Mouse (Mus musculus): Measurements from ENCODE around the gene Elk3.
"Not testable (repeated sequence)": the region's sequence is repeated elsewhere in the genome, so short reads cannot be mapped to it uniquely, and the experiment has no call there.

Elk3 gene

DNA sequence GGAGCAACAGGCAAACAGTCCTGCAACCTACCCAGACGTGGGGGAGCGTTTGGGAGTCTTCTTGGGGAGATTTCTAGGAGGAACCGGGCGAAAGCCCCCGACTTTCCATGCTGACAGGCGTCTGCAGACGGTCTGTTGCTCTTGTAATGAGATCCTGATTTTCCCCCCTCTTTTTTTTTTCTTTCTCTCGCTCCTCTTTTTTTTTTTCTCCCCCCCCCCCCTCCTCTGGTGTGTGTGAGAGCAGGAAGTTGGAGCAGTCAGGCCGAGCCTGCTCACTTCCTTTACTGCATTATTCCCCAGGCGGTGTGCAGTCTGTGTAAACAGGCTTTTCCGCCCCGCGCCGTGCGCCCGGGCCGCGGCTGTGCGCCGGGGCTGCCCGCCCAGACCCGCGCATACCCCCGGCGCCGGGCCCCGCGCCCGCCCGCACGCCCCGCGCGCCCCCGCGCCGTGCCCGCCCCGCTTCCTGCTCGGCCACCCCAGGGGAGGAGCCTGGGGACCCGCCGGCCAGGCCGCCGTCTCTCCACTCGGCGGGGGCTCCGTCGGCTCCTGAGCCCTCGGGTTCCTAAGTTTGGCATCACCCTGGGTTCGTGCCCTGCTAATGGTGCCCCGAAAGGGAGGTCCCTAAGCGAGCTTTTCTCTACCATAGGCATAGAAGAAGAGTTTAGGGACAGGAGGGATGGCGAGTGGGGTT lies at the start of gene Elk3:
TSS of gene Elk3 (minus strand) at position 415 of the 691 bp plus-strand sequence.
- peak; percentile 78 to 90 for DNase-seq

DNA sequence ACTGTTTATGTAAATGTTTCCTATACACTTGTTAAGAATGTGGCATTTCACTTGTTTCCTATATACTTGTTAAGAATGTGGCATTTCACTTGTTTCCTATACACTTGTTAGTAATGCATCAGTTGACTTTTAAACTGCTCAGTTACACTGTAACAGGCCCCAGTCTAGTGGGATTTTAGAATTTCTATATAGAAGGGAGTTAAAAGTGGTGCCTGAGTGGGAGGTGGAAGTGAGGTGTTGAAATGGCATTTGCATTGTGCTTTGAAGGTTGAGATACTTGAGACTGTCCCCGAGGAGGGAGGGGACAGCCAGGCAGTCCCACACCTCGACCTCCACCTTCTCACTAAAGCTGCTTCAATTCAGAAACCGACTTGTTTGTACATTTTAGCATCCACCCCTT lies 49.7 kb upstream of the Elk3 start:
- no peak for DNase-seq

DNA sequence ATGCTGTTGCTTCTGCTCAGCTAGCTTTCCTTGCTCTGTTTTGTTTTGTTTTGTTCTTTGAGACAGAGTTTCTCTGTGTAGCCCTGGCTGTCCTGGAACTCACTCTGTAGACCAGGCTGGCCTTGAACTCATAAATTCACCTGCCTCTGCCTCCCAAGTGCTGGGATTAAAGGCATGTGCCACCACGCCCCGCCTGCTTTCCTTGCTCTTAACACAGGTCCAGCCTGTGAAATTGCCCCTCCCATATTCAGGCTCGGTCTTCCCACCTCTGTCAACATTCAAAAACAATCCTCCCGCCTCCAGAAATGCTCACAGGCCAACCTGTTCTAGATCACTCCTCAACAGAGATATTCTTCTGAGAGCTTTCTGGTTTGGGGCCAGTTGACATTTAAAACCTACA lies 49.3 kb upstream of the Elk3 start:
- not testable (repeated sequence) for DNase-seq

DNA sequence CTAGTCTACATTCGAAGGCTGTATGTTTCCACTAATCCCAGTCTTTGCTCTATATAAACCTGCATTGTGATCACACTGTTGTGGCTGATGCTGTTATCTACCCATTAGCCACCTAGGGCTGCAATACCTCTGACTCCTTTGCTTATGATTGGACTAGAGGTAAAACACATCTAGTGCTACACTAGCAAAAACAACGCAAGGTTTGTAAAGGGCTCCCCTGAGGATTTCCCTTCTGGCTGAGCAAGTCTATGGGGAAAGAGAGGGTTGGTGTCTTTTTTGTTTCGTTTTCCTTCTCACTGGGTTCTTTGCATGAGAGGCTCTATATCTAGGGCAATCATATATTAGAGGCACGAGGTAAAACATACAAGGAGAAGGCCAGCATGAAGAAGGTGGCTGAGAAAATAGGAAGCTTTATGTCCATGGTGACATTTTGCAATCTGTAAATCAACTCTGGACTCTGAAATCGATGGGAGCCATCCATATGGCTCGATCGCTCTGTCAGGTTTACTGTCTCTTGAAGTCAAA lies 48.5 kb upstream of the Elk3 start:
- no peak for DNase-seq

DNA sequence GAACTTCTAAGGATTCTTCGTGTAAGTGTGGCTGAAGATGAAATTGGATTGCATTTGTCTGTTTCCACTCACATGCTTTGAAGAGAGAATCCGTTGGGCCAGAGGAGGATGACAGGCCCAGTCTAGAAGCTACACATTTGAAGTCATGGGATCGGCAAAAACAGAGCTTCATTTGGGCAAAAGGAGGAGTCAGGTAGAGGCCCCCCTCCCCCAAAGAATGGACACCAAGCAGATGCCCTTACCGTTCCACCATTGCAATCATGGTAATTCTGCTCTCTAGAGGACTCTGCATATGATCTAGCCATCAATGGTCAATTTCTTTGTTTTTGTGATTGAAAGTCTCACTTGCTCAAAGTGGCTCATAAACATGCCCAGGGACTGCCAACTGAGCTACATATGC lies 47.9 kb upstream of the Elk3 start:
- DNase-seq: no peak

DNA sequence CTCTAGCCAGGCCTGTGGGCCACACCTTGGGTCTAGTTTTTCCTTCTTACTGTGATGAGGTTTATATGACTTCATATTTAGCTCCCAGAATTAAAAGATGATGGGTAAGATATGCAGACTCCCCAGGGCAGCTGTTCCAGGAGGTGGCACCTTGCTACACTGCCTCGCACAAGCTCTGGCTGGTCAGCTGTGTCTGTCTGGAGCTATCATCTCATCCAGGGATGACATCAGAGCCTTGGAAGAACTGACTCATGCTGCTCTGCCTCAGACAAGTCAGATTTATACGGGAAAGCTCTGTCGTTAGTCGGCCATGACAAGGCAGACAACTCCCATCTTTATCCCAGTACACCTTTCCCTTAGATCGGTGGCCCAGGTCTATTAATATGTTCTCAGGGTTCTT lies 46.2 kb upstream of the Elk3 start:
- DNase-seq: no peak

DNA sequence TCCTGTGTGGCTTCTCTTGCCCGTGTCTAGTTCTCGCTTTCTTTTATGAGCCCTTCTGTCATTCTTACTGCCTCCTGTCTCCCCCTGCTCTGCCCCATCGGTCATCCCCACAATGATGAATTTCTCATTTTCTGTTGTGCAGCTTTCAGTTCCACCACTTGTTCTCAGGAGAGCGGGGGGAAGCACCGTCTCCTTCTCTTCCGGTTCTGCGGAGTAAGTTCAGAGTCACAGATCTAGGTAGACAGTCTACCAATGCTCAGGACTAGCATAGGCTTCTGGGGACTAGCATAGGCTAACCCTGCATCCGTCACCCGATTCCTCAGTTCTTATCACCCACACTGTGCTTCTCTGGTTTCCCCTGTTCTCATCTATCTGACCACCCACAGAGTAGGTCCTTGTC lies 45.2 kb upstream of the Elk3 start:
- no peak for DNase-seq

DNA sequence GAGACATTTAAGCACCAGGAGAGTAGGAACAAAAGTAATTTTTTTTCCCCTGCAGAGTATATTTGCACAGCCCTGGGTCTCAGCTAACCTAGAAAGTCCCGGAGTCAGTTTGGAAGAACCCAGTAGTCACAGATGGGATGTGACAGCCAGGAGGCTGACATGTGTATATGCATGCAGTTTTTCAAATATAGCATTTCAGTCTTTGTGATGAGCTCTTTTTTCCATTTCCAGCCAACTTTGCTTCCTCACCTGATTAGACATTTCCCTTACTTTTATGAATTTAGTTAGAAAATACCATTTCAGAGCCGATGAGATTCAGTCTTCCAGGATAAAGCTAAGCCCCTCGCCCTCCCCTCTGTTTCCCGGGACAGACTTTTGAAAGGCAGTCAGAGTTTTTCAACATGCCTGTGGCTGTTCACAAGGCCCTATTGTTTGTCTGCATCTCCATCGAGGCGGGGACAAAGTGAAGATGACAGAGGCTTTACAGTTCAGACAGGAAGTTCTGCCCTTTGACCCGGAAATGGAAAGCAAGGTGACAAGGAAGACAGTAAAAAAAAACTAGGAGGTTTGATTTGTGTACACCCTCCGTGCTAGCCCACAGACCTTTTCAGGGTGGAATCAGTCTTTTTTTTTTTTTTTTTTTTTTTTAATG lies 44.5 kb upstream of the Elk3 start:
- DNase-seq: no peak

DNA sequence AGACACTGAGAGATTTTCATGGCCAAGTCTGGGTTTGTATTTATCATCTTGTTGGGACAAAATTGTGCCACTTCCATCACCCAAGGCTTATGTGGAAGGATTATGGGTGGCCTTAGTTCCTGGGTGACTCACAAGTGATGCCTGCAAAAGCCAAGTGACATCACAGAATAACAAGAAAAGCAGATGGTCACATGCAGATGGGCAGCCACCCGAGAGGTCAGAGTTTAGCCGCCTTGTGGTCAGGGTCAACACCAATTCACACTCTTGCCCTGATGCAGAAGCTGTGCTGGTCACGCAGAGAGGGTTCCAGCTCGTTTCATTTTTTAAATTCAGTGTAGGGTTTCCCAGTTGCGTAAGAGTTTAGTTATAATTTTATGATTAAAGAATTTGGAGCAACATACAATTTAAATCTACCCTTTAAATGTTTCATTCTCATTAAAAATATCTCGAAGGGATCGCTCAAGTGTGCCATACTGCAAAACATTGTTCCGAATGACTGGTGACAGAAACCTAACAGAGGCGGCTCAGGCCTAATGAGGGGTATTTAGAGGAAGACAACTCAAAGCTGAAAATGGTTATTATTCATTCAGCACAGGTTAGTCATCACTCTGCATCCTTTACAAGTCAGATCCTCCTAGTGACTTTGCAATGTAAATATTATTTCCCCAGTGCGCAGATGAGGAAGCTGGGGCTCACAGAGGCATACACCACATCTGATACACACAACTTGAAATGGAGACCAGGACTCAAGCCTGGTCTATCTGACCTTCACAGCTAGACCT lies 42.8 kb upstream of the Elk3 start:
- DNase-seq: no peak

DNA sequence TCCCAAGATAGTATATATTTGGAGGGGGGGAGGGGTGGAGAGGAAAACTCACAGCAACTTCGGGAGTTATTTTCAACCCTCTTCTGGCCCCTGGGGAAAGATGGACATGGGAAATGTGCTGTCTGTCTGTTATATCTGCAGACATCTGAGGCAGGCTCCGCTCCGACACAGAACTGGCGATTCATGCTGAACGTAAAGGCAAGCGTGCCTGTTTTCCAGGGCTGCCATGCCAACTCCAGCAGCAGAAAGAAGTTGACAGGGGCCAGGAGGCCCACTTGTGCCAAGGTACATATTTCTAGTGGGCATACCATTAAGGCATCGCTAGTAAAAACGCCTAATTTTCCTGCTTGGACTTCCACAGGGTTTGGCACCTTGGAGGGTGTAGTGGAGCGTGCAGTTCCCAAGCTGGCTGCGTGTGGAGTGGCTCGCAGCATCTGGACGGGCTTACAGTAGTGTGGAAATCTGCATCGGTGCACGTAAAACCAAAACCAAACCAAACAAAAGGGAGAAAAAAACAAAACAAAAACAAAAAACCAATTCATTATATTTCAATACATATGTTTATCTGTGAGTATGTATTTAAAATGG lies 37.1 kb upstream of the Elk3 start:
- DNase-seq: no peak

DNA sequence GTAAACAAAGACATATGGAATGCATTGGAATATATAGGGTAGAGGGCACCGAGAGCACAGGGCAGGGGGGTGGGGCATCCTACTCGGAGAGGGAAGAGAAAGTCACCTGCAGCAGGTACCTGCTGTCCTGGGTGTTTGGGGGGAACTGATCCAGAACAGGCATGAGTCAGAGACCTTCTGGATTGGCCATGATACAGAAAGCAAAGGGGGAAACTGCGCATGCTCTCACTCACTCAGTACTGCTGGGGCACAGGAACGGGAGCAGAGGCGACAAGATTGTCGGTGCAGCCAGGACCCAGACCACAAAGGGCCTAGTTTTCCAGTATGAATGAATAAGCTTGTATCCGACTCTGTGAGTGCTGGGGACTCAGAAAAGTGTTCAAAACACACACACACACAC lies 36.5 kb upstream of the Elk3 start:
- no peak for DNase-seq

DNA sequence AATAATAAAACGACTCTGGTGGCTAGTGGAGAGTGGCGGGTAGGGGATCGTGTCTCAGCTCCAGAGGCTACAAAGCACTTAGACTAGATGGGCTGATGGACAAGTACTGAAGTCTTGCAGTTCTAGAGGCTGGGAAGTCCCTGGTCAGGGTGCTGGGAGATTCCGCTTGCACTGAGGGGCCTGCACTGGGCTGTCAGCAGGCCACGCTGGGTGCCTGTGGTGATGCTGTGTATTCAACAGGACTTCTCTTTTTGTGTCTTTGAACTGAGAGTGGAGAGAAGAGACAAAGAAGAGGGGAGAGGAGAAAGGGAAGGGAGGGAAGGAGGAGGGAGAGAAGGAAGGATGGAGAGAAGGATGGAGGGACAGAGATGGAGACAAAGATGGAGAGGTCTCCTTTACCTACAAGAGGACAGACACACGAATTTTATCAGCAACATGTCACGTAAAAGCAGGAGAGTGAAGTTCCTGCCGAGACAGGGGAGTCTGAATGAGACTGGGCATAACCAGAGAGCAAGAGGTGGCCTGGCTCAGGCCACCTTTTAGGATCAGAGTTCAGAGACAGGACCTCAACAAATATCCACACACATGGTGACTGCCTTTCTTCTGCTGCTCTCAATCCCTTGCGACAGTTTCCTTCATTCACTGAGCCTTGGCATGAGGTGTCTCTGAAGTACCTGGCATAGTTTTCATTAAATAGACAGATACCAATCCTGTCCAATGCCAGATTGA lies 35.4 kb upstream of the Elk3 start:
- no peak for DNase-seq

DNA sequence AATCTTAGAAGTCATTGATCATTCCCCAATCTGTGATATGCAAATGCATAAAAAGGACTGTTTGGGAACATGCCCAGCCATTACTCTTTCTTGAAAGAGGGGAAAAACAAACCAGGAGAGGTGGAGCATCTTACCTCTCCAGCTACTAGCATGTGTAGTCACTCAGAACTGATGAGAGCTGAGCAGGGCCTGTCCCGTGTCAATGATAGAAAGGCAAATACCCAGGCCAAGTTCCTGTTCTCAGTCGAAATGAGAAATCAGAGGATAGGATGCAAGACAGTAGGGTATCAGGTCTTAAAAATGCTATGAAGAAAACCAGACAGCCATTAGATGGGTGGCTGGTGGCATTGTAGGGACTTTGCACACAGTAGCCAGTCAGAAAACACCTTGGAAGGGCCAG lies 34.6 kb upstream of the Elk3 start:
- DNase-seq: no peak

DNA sequence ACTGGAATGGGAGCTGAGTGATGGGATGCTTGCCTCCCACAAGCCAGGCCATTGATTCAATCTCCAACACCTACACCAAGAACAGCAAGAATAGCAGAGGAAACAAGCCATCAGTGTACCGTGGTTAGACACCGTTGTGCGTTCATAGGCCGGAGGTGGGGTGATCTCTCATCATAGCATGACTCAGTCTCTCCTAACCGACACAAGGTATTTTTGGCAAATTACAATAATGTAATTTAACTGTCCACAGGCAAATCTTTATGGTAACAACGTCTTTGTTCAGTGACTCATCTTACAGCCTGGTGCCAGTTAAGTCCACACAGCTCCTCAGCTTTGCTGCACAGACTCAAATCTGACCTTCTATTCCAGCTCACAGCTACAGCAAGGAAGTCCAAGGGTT lies 32.5 kb upstream of the Elk3 start:
- DNase-seq: no peak

DNA sequence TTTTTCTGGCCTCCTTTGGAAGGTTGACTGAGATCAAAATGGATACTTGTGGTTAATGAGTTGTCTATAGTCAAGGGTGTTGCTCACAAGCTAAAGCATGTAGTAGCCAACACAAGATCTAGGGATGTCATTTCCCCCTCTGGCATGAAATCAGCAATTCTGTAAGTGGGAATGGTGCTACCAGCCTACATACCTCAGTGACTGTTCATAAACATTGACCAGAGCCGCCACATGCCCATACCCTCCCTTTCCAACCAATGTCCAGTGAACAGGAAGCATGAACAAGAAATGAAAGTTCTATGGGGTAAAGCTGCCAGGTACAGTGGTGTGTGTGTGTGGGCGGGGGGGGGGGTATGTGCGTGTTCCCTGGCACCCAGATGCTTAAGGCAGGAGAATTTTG lies 32.1 kb upstream of the Elk3 start:
- no peak for DNase-seq

DNA sequence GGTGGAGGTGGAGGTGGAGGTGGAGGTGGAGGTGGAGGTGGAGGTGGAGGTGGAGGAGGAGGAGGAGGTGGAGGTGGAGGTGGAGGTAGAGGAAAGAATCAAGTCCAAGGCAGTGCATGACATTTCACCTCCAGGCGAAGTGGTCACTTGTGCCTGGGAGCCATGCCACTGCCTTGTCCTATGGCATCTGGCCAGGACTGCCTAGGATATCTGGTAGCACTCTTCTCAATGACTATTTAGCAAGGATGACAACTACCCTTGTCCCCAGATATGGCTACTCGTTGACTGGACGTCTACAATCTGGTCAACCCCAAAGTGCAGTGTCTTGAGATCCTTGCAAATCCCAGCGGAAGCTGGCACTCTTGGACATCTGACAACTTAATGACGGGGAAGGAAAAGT lies 27.6 kb upstream of the Elk3 start:
- DNase-seq: no peak

DNA sequence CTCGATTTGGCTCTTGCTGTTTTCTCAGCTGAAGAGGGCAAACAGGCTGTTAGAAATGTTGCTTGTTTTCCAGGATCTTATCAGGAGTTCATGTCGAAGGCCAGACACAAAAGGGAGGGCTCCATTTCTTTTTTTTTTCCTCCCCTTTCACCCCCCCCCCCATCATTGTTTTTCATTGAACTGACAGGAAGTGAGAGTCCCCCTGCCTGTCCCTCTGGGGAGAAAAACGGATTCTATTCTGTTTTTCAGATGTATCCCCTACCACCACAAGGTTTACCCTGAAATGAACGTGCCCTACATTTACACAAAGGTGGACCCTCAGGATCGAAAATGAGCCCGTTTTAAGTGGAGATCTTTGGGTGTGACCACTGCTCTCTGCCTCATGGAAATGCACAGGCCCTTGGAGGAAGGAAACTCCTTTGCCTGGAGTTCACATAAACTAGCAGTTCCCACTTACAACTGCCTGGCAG lies 25.6 kb upstream of the Elk3 start:
- peak; percentile 26 to 29 for DNase-seq

DNA sequence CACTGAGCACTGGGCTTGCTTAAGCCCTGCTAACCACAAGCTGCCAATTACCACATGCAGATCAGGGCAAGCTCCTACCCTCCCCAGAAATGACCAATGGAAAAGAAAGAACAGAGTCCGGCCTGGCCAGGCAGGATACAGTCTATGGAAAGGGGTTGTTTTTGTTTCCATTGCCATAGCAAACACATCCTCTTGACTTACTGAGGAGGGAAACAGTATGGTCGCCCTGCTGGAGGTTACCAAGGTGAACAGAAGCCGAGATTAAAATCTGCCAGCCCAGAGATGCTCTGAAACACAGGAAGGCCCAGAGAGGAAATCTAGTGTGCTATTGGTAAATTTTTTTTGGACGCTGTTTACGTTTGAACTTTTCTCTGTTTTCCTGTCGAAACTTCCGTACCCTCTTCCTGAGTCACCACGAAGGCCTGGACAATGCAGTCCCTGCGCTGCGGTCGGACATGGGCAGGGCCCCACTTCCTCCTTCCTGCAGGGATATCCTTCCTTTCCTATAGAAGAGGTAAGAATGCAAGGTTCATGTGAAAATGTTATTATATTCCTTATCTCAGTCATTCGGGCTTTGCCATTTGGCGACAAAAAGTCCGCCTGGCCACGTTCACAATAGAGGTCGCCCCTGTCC lies 25.0 kb upstream of the Elk3 start:
- peak; percentile 80 to 91 for DNase-seq

DNA sequence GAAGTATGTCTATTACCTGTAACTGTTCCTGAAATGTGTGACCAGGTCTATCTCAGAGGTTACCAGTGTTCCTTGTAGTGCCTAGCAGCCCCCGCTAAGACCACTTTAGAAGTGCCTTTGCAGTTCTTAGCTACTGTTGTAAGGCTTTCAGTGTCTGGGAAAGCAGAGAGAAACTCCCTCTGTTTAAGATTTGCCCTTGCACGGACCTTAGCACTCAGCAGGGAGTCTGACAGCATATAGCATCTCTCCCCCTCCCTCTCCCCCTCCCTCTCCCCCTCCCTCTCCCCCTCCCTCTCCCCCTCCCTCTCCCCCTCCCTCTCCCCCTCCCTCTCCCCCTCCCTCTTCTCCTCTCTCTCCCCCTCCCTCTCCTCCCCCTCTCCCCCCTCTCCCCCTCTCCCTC lies 24.1 kb upstream of the Elk3 start:
- no peak for DNase-seq

DNA sequence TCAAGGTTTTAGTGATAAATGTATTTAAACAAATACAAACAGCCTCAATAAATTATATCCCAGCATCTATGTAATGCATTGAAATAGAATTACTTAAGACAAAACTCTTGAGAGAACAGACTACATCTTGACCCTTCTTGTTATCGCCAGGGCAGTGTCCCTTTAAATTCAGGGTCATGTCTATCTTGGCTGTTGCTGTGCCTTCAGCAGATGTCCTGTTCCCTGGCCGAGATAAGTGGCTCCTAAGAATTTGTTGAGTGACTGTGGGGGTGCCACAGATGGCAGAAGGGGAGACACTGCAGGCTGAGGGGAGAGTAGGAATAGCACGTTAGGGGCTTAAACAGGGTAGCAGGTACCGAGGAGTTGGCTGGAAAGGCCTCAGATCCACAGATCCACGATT lies 22.3 kb upstream of the Elk3 start:
- no peak for DNase-seq

DNA sequence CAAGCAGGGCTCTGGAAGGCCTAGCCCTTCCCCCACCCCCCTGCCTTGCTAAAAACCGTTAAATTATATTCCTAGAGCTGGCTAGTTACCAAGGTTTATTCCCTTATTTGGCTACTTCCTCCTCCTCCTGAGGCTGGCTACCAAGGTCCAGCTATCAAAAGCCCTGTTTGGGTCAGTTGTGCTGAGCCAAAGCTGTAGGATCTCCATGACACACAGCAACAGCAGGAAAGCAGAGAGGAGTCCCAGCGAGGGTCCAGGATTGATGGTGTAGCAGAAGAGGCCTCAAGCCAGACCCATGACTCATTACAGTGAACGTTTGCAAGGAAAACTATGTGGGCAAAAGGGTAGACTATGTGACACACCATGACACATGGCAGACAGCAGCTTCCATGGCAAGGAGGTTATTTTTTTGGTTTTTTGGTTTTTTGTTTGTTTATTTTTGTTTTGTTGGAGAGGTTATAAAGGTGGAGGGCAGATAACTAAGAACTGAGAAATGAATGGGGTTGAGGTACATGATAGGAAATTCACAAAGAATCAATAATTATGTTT lies 21.4 kb upstream of the Elk3 start:
- DNase-seq: no peak

DNA sequence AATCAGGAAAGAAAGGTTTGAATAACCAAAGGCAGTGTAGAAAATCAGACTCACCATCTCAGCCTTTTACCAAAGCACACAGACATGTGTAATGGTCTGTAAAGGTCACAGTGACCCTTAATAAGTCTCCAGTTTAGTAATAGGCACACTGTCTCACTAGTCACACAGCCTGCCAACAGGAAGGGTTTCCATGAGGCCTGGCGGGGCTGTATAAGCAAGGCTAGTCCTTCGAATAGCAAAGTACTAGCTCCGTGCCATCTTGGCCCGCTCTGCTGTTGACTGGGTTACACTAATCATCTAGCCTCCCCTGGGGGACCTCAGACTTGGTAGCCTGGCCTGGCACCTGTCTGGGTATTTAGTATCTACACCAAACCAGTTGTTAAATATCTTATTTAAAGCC lies 20.6 kb upstream of the Elk3 start:
- no peak for DNase-seq
